Mouse (Mus musculus): Measurements from ENCODE around the gene Gcdh. TPM values are rescaled to one million over a fixed set of nuclear protein-coding genes. Genes with fewer than 3 reads are reported as not detected.
A peak's percentile ranks its signal among the peaks of the same experiment; 100 is the strongest.

Gcdh gene
- polyA plus RNA-seq, 2 experiments = 31.4 to 38.9 TPM

- no peak for TF ChIP-seq CTCF (IDR thresholded peaks at IDR 0.05; ENCODE audit: low read depth)
- TF ChIP-seq EP300 (IDR thresholded peaks at IDR 0.05; ENCODE audit: low read depth) = no peak
- WGBS (ENCODE audit: insufficient replicate concordance) = 1% methylated on average over 24 of the region's 24 CpGs
- H3K4me2 ChIP-seq (ENCODE audit: low read depth) = peak overlapping the region; percentile 97
- peak overlapping the region; percentile 99 for H3K9ac ChIP-seq (replicated peaks)
- no peak for ATAC-seq (ENCODE audit: insufficient read depth)
- no peaks in the 10 kb centered on the region for H3K9me3 ChIP-seq (ENCODE audit: control insufficient read depth, low read length)
- no peak for DNase-seq (ENCODE audit: low read depth in 3 of 3, low spot score in 3 of 3)
- peak overlapping the region; percentile 97 for H3K27ac ChIP-seq
- H3K27me3 ChIP-seq (ENCODE audit: control insufficient read depth, insufficient read depth, low read length) = no peaks in the 10 kb centered on the region
- peaks cover 24 to 27% of the 10 kb centered on the region in 2 experiments for H3K4me1 ChIP-seq (replicated peaks; ENCODE audit: control insufficient read depth in 2 of 2, insufficient read depth in 2 of 2, low read length in 1 of 2)
- H3K4me3 ChIP-seq (ENCODE audit: insufficient read depth in 1 of 2, low read depth in 2 of 2, low read length in 2 of 2) = peak overlapping the region; percentile 77 to 92
- H3K36me3 ChIP-seq (replicated peaks; ENCODE audit: control insufficient read depth, insufficient read depth, low read depth) = peaks cover 26% of the 10 kb centered on the region
Observed at GRCm38 (mm10) chr8:84902367-84902919, 8.7 kb upstream of the Gcdh start.

GRCm38 (mm10) chr8:84901752-84902151, 8.0 kb upstream of the Gcdh start, which contains the start of gene Klf1:
TSS of gene Klf1 (plus strand) at chr8:84901928.
- WGBS (ENCODE audit: insufficient replicate concordance) = 14% methylated on average over 3 of the region's 3 CpGs
- ATAC-seq (ENCODE audit: insufficient read depth) = peak; percentile 66

DNA sequence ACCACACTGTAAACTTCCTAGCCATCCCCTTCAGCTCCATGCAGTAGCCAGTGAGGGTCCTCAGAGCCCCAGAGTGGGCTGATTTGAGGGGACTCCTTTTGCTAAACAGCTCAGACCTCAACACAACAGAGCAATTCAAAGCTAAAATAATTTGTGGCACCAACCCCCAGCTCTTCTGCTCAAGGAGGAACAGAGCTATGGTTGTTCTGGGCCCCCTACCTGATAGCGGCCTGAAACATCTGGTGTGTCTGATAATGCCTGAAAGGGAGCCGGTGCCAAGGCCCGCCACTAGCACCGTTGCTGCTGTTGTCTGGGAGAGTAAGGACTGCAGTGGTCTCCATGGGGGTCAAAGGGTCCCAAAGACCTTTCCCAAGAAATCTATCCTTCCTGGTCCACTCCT, 7.3 kb upstream of the Gcdh start:
- Histone ChIP-seq H3K9me3 (ENCODE audit: control insufficient read depth, low read length) (no peaks in the 10 kb centered on the region), H3K4me3 (ENCODE audit: insufficient read depth in 1 of 2, low read depth in 2 of 2, low read length in 2 of 2) (peak overlapping the region; percentile 77 to 92), H3K9ac (replicated peaks) (peak overlapping the region; percentile 99), H3K27me3 (ENCODE audit: control insufficient read depth, insufficient read depth, low read length) (no peaks in the 10 kb centered on the region), H3K27ac (peak overlapping the region; percentile 97), H3K4me1 (replicated peaks; ENCODE audit: control insufficient read depth in 2 of 2, insufficient read depth in 2 of 2, low read length in 1 of 2) (peaks cover 24 to 27% of the 10 kb centered on the region in 2 experiments), H3K4me2 (ENCODE audit: low read depth) (peak overlapping the region; percentile 97), H3K36me3 (replicated peaks; ENCODE audit: control insufficient read depth, insufficient read depth, low read depth) (peaks cover 26% of the 10 kb centered on the region)
- DNase-seq (ENCODE audit: low read depth in 3 of 3, low spot score in 3 of 3) (peak; percentile 82 to 85 (median 84)), ATAC-seq (ENCODE audit: insufficient read depth) (peak; percentile 80)
- WGBS (ENCODE audit: insufficient replicate concordance) = 7% methylated on average over 4 of the region's 4 CpGs
- TF ChIP-seq EP300 (IDR thresholded peaks at IDR 0.05; ENCODE audit: low read depth) = peak; percentile 91
- TF ChIP-seq CTCF (IDR thresholded peaks at IDR 0.05; ENCODE audit: low read depth) = no peak

More at GRCm38 (mm10) chr8:84901752-84902151, 8.0 kb upstream of the Gcdh start, which contains the start of gene Klf1:
- H3K4me2 ChIP-seq (ENCODE audit: low read depth) = peak within 1 kb of the TSS; percentile 97
- peak; percentile 88 to 91 (median 88) for DNase-seq (ENCODE audit: low read depth in 3 of 3, low spot score in 3 of 3)
- H3K9me3 ChIP-seq (ENCODE audit: control insufficient read depth, low read length) = no peaks in the 10 kb centered on the region
- peak within 1 kb of the TSS; percentile 77 to 92 for H3K4me3 ChIP-seq (ENCODE audit: insufficient read depth in 1 of 2, low read depth in 2 of 2, low read length in 2 of 2)
- H3K36me3 ChIP-seq (replicated peaks; ENCODE audit: control insufficient read depth, insufficient read depth, low read depth) = peaks cover 26% of the 10 kb centered on the region
- no peaks in the 10 kb centered on the region for H3K27me3 ChIP-seq (ENCODE audit: control insufficient read depth, insufficient read depth, low read length)
- peak; percentile 5; the same call in 1 of the 2 replicates for TF ChIP-seq CTCF (IDR thresholded peaks at IDR 0.05; ENCODE audit: low read depth)
- peak; percentile 81 for TF ChIP-seq EP300 (IDR thresholded peaks at IDR 0.05; ENCODE audit: low read depth)
- peaks cover 24 to 27% of the 10 kb centered on the region in 2 experiments for H3K4me1 ChIP-seq (replicated peaks; ENCODE audit: control insufficient read depth in 2 of 2, insufficient read depth in 2 of 2, low read length in 1 of 2)
- peak within 1 kb of the TSS; percentile 99 for H3K9ac ChIP-seq (replicated peaks)
- H3K27ac ChIP-seq = peak within 1 kb of the TSS; percentile 97

DNA sequence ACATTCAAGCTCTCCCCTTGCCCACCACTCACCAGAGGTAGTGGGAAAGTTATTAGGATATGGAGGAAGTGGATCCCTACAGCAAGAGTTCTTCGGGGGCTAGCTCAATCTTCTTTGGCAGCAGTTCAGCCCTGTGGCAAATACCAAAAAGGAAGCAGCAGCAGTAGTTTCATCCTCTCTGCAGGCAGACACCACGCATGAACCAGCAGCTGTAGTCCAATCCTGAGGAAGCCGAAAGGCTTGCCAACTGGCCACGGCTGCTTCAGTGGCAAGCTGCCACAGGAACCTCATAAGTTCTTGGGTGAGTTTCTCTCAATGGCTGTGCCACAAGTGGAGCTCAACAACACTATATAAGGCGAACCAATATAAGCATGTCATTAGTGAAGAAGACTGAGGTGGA, 2.2 kb upstream of the Gcdh start:
- H3K27ac ChIP-seq = no peak overlapping the region
- no peak overlapping the region for H3K4me2 ChIP-seq (ENCODE audit: low read depth)
- H3K4me1 ChIP-seq (replicated peaks; ENCODE audit: control insufficient read depth in 2 of 2, insufficient read depth in 2 of 2, low read length in 1 of 2) = peaks cover 23 to 43% of the 10 kb centered on the region in 2 experiments
- 74% methylated on average over 5 of the region's 5 CpGs for WGBS (ENCODE audit: insufficient replicate concordance)
- TF ChIP-seq CTCF (IDR thresholded peaks at IDR 0.05; ENCODE audit: low read depth) (no peak), EP300 (IDR thresholded peaks at IDR 0.05; ENCODE audit: low read depth) (no peak)
- H3K9ac ChIP-seq (replicated peaks) = no peak overlapping the region
- peaks cover 4% of the 10 kb centered on the region; the same call in 1 of the 2 replicates for H3K36me3 ChIP-seq (replicated peaks; ENCODE audit: control insufficient read depth, insufficient read depth, low read depth)
- H3K27me3 ChIP-seq (ENCODE audit: control insufficient read depth, insufficient read depth, low read length) = no peaks in the 10 kb centered on the region
- no peaks in the 10 kb centered on the region for H3K9me3 ChIP-seq (ENCODE audit: control insufficient read depth, low read length)
- H3K4me3 ChIP-seq (ENCODE audit: insufficient read depth in 1 of 2, low read depth in 2 of 2, low read length in 2 of 2) = no peak overlapping the region
- DNase-seq (ENCODE audit: low read depth in 3 of 3, low spot score in 3 of 3) (no peak), ATAC-seq (ENCODE audit: insufficient read depth) (no peak)

- H3K27ac ChIP-seq = peak overlapping the region; percentile 38
Observed at GRCm38 (mm10) chr8:84892993-84893708, 570 bp downstream of the Gcdh start.

More at GRCm38 (mm10) chr8:84892993-84893708, 570 bp downstream of the Gcdh start:
- no peaks in the 10 kb centered on the region for H3K27me3 ChIP-seq (ENCODE audit: control insufficient read depth, insufficient read depth, low read length)
- WGBS (ENCODE audit: insufficient replicate concordance) = 15% methylated on average over 31 of the region's 31 CpGs
- peak overlapping the region; percentile 59 for H3K9ac ChIP-seq (replicated peaks)
- DNase-seq (ENCODE audit: low read depth in 3 of 3, low spot score in 3 of 3) (no peak), ATAC-seq (ENCODE audit: insufficient read depth) (peak; percentile 17; the same call in 1 of the 2 replicates)
- no peak for TF ChIP-seq CTCF (IDR thresholded peaks at IDR 0.05; ENCODE audit: low read depth)
- no peak for TF ChIP-seq EP300 (IDR thresholded peaks at IDR 0.05; ENCODE audit: low read depth)
- H3K4me2 ChIP-seq (ENCODE audit: low read depth) = peak overlapping the region; percentile 84
- H3K4me1 ChIP-seq (replicated peaks; ENCODE audit: control insufficient read depth in 2 of 2, insufficient read depth in 2 of 2, low read length in 1 of 2) = peaks cover 3 to 21% of the 10 kb centered on the region in 2 experiments
- no peaks in the 10 kb centered on the region for H3K9me3 ChIP-seq (ENCODE audit: control insufficient read depth, low read length)
- peaks cover 17% of the 10 kb centered on the region for H3K36me3 ChIP-seq (replicated peaks; ENCODE audit: control insufficient read depth, insufficient read depth, low read depth)
- peak overlapping the region; percentile 68 to 78 for H3K4me3 ChIP-seq (ENCODE audit: insufficient read depth in 1 of 2, low read depth in 2 of 2, low read length in 2 of 2)

All from liver, embryonic 14.5 days (tissue).